Mouse (Mus musculus) frontal cortex, adult 2 months (tissue): ENCODE measurements at regions not wholly inside any gene's neighbourhood (a gene's known extent, or its start where the extent isn't known, plus 50 kb on each side); places are given as distances from the start of the nearest gene placed in this dataset.

ENCODE experiments used
- DNase-seq, 2 experiments: peaks; one replicate each; pipeline ENCODE4 v3.0.0; 2022; ENCODE audit warnings: low spot score in 1 of 2; ENCODE audit errors: extremely low spot score in 1 of 2

GRCm38 (mm10) chr2:174884232-174885225 lies 124.1 kb downstream of the Edn3 start:
- no peak for DNase-seq

DNA sequence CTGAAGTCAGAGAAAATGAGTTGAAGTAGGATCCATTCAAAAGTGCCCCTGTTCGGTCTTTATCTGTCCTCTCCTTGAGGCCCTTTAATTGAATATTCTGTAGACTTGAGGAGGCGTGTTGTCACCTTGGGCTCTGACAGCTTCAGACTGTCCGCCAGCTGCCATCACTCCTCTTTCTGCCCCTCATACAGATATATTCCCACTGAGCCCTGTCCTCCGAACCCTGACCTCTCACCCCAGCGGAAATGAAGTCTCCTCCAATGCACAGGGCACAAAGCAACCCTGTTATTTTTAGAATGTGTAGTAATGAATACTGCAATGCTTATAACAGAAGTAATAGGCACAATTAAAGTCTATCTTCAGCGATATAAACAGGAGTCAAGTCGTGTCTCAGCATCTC lies 117.4 kb upstream of the Gm14444 start:
- DNase-seq = no peak

DNA sequence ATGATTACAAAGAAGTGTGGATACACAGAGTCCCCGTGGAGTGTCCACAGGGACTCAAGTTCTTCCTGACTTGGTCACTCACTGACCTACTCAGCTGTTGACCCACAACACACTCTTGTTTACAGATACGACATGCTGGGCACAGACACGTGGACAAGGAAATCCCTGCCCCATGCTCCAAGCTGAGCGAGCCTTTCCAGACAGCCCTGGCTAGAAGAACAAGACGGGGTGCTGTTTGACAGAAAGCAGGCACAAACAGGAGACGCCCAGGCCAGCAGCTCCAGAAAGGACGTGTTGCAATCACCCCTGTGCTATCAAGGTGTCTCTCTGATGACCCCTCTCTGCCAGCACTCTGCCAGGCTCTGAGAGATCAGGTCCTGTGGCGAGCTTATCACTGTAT lies 112.6 kb upstream of the Gm14444 start:
- no peak for DNase-seq

GRCm38 (mm10) chr2:174899940-174900670 lies 109.9 kb upstream of the Gm14444 start:
- no peak for DNase-seq

- peak; percentile 11 to 75 for DNase-seq
These were observed 109.4 kb upstream of the Gm14444 start for GRCm38 (mm10) chr2:174900671-174900991.

DNA sequence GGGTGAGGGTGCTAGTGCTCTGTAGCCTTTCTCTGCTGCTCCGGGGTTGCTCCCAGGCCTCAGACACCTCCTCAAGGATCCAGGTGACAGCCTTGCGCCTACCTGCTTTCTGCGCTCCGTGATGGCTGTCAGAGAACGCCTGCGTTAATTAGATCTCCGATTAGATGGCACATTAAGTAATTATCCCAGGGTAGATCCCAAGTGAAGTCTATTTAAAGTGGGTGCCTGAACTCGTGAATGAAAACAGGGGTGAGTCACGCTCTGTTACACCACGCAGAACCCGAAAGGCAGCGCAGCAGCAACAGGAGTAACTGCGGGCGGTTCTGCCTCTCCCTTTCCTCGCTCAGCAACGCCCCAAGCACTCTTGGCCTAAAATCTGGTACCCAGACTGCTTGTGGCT lies 108.2 kb upstream of the Gm14444 start:
- peak in 1 of 2 experiments; percentile 45 for DNase-seq

DNA sequence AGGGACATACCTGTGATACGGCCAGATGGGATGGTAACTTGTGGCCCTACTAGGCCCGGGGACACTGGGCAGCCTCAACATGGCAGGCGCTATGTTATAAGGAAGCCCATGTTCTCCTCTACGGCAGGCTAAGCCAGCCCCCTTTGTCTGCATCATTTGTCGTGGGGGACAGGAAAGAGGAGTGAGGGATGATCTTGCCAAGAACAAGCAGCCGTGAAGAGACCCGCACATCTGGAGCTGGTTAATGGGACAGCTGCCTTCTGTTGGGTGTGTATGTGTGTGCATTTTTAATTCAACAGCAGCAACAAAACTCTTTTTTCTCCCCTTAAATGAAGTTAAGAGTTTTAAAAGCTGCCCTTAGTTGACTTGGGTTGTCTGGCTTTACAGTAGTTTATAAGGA lies 106.4 kb upstream of the Gm14444 start:
- no peak for DNase-seq

- DNase-seq = peak in 1 of 2 experiments; percentile 82
These were observed 104.0 kb upstream of the Gm14444 start for GRCm38 (mm10) chr2:174905865-174906639.

GRCm38 (mm10) chr2:174917146-174917905 lies 92.7 kb upstream of the Gm14444 start:
- DNase-seq = peak in 1 of 2 experiments; percentile 22

DNA sequence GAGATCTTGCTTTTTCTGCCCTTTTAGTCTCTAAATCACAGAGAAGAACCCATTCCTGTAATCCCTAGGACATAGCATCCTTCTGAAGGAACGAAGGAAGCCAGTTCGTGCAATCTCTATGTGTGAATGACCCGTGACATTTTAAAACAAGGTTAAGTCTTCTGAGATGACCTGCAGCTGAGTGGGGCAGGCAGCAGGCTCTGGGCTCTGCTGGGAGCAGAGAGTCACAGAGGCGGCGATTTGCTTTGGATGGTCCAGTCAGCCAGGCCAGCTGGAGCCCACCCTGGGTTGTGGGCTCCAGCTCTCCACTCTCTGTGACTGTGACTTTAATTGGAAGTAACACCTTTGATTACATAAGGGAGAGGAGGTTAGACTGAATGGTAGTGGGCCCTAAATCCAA lies 92.1 kb upstream of the Gm14444 start:
- DNase-seq = no peak

DNA sequence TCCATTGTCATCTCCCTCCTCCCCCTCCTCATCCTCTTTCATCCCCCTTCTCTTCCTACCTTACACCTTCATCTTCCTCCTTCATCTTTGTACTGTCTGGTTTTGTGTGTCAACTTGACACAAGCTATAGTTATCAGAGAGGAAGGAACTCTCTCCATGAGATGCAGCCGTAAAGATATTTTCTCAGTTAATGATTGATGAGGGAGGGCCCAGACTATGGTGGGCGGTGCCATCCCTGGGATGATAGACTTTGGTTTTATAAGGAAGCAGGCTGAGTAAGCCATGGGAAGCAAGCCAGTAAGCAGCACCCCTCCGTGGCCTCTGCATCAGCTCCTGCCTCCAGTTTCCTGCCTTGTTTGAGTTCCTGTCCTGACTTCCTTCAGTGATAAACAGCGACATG lies 87.8 kb upstream of the Gm14444 start:
- no peak for DNase-seq

DNA sequence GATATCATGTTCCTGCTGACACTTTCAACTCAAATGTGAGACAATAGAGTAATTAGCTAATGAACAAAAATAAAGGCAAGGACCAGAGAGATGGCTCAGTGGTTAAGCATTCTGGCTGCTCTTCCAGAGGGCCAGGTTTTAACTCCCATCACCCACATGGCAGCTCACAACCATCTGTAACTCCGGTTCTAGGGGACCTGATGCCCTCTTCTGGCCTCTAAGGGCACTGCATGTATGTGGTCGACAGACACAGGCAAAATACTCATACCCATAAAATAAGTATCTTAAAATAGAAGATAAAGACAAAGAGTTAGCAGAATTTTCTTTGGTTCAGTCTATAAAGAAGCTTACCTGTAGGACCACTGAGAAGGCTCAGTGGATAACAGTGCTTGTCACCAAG lies 80.3 kb upstream of the Gm14444 start:
- DNase-seq = no peak

GRCm38 (mm10) chr2:174932137-174933012 lies 77.7 kb upstream of the Gm14444 start:
- DNase-seq = peak; percentile 77 to 95

DNA sequence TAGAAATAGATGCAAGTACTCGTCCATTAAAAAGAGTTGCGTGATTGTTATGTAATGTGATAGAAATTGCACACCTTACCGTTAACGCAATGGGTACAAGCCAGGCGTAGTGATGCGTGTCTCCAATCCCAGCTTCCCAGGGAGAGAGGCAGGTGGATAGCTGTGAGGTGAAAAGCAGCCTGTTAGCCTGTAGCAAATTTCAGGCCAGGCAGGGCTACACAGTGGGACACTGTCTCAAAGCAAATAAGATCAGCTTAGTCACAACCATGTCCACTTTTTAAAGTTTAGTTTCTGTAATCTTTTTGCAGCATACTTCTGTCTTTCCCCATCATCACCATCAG lies 77.1 kb upstream of the Gm14444 start:
- no peak for DNase-seq

GRCm38 (mm10) chr2:174936665-174937064 lies 73.4 kb upstream of the Gm14444 start:
- no peak for DNase-seq

GRCm38 (mm10) chr2:174937930-174938329 lies 72.1 kb upstream of the Gm14444 start:
- DNase-seq = no peak

DNA sequence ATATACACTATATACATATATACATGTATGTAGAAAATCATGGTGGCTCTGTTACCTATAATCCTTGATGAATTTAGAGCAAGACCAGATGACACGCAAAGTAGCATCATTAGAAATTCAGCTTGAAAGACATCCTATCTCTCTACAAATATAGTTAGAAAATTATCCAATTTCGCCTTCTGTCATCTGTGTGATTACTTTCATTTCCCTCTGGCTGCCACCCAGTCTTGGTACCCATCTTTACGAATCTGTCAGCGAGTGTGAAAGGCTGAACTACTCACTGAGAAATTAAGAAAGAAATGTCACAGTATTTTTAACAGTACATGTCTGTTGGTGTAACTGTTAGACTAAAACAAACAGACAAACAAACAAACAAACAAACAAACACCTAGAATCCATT lies 67.8 kb upstream of the Gm14444 start:
- no peak for DNase-seq

- DNase-seq = no peak
These were observed 61.9 kb upstream of the Gm14444 start for GRCm38 (mm10) chr2:174948106-174948505.
